Mouse (Mus musculus) embryo, embryonic 11.5 days (tissue): Measurements from ENCODE around the gene Syn3.
A peak's percentile ranks its signal among the peaks of the same experiment; 100 is the strongest.
"Not testable (repeated sequence)": the region's sequence is repeated elsewhere in the genome, so short reads cannot be mapped to it uniquely, and the experiment has no call there.

Source experiments
- DNase-seq: peaks from one replicate; pipeline ENCODE4 v3.0.0-alpha.2; 2012; ENCODE audit warnings: low read depth, low spot score

Syn3 gene

DNA sequence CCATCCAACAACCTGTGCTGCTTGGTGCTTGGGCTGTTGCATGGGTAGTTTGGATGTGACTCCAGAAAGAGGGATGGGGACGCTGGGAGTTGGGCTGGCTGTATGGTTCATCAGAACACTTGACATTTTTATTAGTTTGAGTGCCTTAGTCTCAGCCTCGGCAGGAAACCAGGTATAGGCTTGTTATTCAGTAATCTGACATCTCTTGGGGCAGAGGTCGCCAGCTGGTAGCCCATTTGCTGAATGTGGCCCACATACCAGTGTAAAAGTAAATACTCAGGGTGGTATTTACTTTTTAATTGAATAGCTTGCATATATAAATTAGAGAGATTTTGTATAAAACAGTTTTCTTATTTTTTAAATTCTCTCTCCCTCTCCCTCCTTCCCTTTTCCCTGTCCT, 343.4 kb downstream of the Syn3 start:
- DNase-seq: no peak

- no peak for DNase-seq
These were observed 345.5 kb downstream of the Syn3 start for GRCm38 (mm10) chr10:86153221-86153620.

GRCm38 (mm10) chr10:86151357-86151756, 347.3 kb downstream of the Syn3 start:
- DNase-seq: no peak

- no peak for DNase-seq
These were observed 348.6 kb downstream of the Syn3 start for GRCm38 (mm10) chr10:86150076-86150475.

- DNase-seq: no peak
These were observed 349.5 kb downstream of the Syn3 start for GRCm38 (mm10) chr10:86149029-86149818.

DNA sequence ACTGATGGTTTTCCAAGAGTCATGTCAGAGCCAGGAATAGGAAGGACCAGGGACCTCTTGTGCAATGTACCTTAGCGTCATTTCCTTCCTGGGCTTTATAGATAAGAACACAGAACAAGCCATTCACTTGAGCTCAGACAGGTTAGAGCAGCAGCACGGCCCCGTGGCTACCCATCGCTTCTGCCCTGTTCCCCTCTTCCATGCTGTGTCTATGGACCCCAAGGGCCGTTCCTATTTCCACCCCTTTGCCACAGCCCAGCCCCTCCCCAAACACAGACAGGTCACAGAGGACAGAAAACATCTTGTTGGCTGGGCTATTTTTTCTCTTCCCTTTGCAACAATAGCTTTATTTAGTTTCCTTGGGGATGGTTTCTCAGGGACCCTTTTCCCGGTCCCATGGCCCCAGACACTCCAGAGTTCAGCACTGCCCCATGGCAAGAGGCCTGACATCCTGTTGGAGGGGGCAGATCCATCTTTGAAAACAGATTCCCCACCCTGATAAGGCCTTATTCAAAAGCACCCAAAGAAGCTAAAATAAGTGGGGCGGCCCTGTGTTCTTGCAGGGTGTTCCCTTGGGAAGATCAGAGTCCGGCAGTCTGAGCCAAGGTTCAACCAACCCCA, 359.5 kb downstream of the Syn3 start:
- DNase-seq: no peak

DNA sequence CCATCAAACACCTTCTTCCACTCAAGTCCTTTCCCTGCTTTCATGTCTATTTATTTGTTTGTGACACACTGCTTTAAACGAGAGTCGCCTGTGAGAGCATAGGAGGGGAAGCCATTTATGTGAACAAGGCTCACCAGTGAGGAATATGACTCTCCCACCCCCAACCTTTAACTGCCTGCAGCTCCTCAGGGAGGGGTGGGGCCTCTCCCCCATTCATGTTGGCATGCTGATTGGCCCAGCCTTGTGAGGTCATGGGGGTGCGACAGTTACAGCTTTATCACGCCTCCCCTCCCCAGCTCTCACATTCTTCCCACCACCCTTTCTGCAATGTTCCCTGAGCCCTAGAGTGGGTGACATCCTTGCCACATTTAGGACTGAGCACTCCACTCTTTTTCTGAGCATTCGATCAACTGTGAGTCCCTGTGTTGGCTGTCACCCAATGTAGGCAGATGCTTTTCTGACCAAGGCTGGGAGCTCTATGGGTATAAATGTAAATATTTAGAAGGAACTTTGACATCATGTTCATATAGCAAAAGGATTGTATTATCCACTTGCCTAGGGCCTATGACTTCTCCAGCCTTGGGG, 361.0 kb downstream of the Syn3 start:
- DNase-seq: no peak

DNA sequence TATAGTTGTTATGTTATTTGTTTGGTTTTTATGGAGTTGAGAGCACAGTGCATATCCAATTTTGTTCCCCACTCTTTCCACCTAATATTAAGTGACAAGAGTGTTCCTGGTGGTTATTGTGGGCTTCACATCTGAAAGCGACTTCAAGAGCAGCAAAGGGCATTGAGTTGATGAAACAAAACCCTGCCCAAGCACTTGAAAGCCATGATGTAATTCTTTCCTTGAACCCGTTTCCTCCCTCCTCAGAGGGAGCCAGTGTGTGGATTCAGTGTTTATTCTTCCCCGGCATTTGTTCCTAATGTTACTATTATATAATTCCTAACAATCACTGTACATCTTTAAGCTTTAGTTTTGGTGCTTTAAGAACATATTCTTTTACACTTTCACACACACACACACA, 361.6 kb downstream of the Syn3 start:
- no peak for DNase-seq

- no peak for DNase-seq
These were observed 362.4 kb downstream of the Syn3 start for GRCm38 (mm10) chr10:86136249-86136648.

GRCm38 (mm10) chr10:86134848-86135247, 363.8 kb downstream of the Syn3 start:
- no peak for DNase-seq

DNA sequence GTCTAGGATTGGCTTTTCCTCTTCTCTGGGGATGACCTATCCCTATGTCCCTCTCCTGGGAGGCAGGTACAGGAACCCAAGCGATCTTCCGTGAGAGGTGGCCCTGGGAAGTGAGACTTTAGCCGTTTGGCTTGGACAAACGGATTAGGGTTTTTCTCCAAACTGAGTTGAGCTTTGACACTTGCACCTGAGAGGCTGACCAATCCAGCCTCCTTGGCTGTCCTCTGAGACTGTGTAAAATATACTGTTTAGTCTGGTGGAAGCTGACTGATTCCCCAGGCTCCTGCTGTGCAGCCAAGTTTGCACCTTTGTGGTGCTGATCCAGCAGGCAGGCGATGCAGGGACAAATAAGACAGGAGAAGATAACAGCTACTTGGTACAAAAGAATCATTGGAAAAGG, 364.4 kb downstream of the Syn3 start:
- DNase-seq: no peak

- DNase-seq: no peak
These were observed 366.2 kb downstream of the Syn3 start for GRCm38 (mm10) chr10:86132420-86132956.

GRCm38 (mm10) chr10:86129046-86129445, 369.6 kb downstream of the Syn3 start:
- DNase-seq: no peak

- DNase-seq: no peak
These were observed 372.2 kb downstream of the Syn3 start for GRCm38 (mm10) chr10:86126478-86126877.

GRCm38 (mm10) chr10:86125421-86125820, 373.3 kb downstream of the Syn3 start:
- no peak for DNase-seq

DNA sequence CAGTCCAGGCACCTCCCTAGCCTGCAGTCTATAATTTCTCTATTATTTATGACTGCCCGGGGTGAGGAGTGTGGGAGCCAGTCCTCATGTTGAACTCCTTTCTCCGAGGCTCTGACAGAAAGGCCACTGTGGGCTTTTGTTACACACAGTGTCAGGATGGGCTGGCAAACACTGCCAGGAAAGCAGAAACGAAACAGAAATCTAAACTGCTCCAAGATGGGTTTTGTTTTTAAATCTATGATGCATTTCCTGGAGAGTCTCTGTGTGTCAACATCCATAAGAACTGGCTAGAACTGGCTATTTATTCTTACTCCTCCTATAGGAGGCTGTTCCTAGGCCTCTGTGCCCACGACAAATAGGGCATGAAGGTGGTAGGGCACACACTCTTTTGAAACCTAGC, 374.6 kb downstream of the Syn3 start:
- no peak for DNase-seq

- no peak for DNase-seq
These were observed 375.5 kb downstream of the Syn3 start for GRCm38 (mm10) chr10:86123224-86123623.

- DNase-seq: not testable (repeated sequence)
These were observed 376.2 kb downstream of the Syn3 start for GRCm38 (mm10) chr10:86122456-86122855.

DNA sequence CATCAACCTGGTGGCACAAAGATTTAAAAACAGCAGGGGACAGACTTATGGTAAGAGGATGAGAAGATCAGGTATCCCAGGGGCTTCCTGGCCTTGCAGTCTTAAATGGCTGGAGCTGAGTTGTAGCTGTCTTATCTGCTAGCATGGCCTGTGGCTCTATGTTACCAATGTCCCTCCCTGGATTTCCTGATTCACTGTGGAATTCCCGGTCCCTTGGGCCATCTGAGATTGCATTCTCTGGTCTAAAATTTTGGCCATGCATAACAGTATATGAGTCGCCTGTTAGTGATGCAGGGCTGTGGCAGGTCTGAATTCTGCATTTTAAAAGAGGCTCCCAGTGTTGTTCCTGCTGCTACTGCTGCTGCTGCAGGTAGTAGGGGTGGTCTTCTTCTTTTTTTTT, 382.4 kb downstream of the Syn3 start:
- no peak for DNase-seq

GRCm38 (mm10) chr10:86114431-86114848, 384.3 kb downstream of the Syn3 start:
- DNase-seq: no peak

- no peak for DNase-seq
These were observed 389.9 kb downstream of the Syn3 start for GRCm38 (mm10) chr10:86108797-86109196.

GRCm38 (mm10) chr10:86107681-86108080, 391.0 kb downstream of the Syn3 start:
- no peak for DNase-seq

GRCm38 (mm10) chr10:86103976-86104375, 394.7 kb downstream of the Syn3 start:
- DNase-seq: peak; percentile 8
